Mouse (Mus musculus): Measurements from ENCODE around the gene Gcnt3.

DNA sequence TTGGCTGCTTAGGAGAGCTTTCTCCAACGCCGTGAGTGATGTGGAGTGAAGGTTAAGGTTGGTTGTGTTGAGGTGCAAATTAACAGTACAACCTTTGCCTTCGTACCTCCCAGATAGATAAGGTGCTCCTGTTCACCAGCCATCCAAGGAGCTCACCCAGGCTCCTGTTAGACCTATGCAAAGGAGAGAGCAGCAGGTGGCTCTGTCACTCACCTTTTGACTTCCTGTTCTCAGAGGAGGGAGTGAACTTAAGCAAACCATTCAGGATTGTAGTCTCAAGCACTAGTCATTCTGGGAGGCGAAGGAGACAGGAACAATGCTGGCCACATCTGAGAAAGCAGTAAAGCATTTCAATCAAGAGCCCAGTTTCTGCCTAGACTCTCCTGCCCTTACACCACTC is 1.2 kb downstream of the Gcnt3 start:
- peak; percentile 17; the same call in 1 of the 2 replicates for TF ChIP-seq CTCF (IDR thresholded peaks at IDR 0.05; ENCODE audit: extremely low read depth, insufficient read length, insufficient replicate concordance, low read depth, low read length)
- TF ChIP-seq POLR2A (IDR thresholded peaks at IDR 0.05; ENCODE audit: low read depth, low read length) = no peak; the same call in 1 of the 2 replicates

Measured in small intestine, adult 2 months (tissue).